In genomic region chr6:125236782-125237181, GRCm38 (mm10) we compare ENCODE assay signal across 14 mouse cellular contexts. TPM values are rescaled to one million over a fixed set of nuclear protein-coding genes. Genes with fewer than 3 reads are reported as not detected.
DNase-seq lines count a peak whose midpoint lies in the region; ATAC-seq lines count a peak whose summit lies in the region.
"Had no signal": no experiment of that assay in that cellular context is flagged by ENCODE, and none has a peak within 500 bp of the region (broad histone marks: within the 10 kb centered on the region; RNA-seq: fewer than 3 reads in every experiment).

Gene Cd27 (minus strand): TSS chr6:125237010.

- H3K9ac ChIP-seq in lung, embryonic 16.5 days (ENCODE audit: low read length), result peak within 1 kb of the TSS; percentile 34; the same call in 1 of the 2 replicates
- no peak within 1 kb of the TSS for H3K9ac ChIP-seq in forebrain, embryonic 15.5 days (replicated peaks)
- H3K9ac ChIP-seq: embryonic facial prominence, embryonic 15.5 days; kidney, embryonic 15.5 days; limb, embryonic 12.5 days had no signal

- H3K27ac ChIP-seq in lung, embryonic 16.5 days (ENCODE audit: low read length), result no peak within 1 kb of the TSS
- no peak within 1 kb of the TSS for H3K27ac ChIP-seq in forebrain, embryonic 15.5 days (replicated peaks)
- H3K27ac ChIP-seq: embryonic facial prominence, embryonic 15.5 days; hindbrain, postnatal 0 days; kidney, embryonic 15.5 days; limb, embryonic 12.5 days had no signal

- peaks cover 15% of the 10 kb centered on the region; the same call in 1 of the 2 replicates for H3K4me1 ChIP-seq in lung, embryonic 16.5 days (replicated peaks; ENCODE audit: control insufficient read depth, insufficient read depth, low read length)
- H3K4me1 ChIP-seq in forebrain, embryonic 15.5 days, result peaks cover 3% of the 10 kb centered on the region

- ATAC-seq in lung, embryonic 16.5 days (ENCODE audit: low read depth), result no peak
- ATAC-seq in common myeloid progenitor, adult 5-6 weeks (replicated peaks; ENCODE audit: low read depth, poor library complexity, severe bottlenecking), result peak; percentile 23
- ATAC-seq in megakaryocyte progenitor cell, adult 5-6 weeks (replicated peaks; ENCODE audit: poor library complexity), result peak; percentile 8; the same call in 1 of the 2 replicates
- ATAC-seq in forebrain, embryonic 15.5 days (replicated peaks), result no peak
- ATAC-seq: hindbrain, postnatal 0 days; lung, postnatal 0 days had no signal

- no peaks in the 10 kb centered on the region for H3K36me3 ChIP-seq in lung, embryonic 16.5 days (ENCODE audit: control insufficient read depth, insufficient read depth, low read length)
- H3K36me3 ChIP-seq in forebrain, embryonic 15.5 days, result no peaks in the 10 kb centered on the region
- H3K36me3 ChIP-seq: embryonic facial prominence, embryonic 15.5 days; kidney, embryonic 15.5 days; limb, embryonic 12.5 days had no signal

- DNase-seq in lung, adult 18-20 months, result no peak
- DNase-seq in thymus, postnatal 36 days, result peak; percentile 83 to 85
- no peak for DNase-seq in layer of hippocampus, postnatal 36 days
- DNase-seq: cerebellum, postnatal 14 days had no signal

- 47% methylated on average over 6 of the region's 6 CpGs for WGBS in lung, embryonic 16.5 days
- 25% methylated on average over 6 of the region's 6 CpGs for WGBS in forebrain, embryonic 15.5 days

- H3K4me2 ChIP-seq in lung, embryonic 16.5 days (ENCODE audit: low read depth, low read length), result no peak within 1 kb of the TSS
- no peak within 1 kb of the TSS for H3K4me2 ChIP-seq in forebrain, embryonic 15.5 days (replicated peaks)
- H3K4me2 ChIP-seq: embryonic facial prominence, embryonic 15.5 days; kidney, embryonic 15.5 days; limb, embryonic 12.5 days had no signal

- H3K27me3 ChIP-seq in lung, embryonic 16.5 days (ENCODE audit: control insufficient read depth, insufficient read depth, low read depth, low read length), result no peaks in the 10 kb centered on the region
- no peaks in the 10 kb centered on the region for H3K27me3 ChIP-seq in forebrain, embryonic 15.5 days
- H3K27me3 ChIP-seq: embryonic facial prominence, embryonic 15.5 days; kidney, embryonic 15.5 days; limb, embryonic 12.5 days had no signal

- no peak within 1 kb of the TSS for H3K4me3 ChIP-seq in lung, embryonic 16.5 days (ENCODE audit: low read length)
- H3K4me3 ChIP-seq in forebrain, embryonic 15.5 days, result no peak within 1 kb of the TSS
- H3K4me3 ChIP-seq: embryonic facial prominence, embryonic 15.5 days; kidney, embryonic 15.5 days; limb, embryonic 12.5 days had no signal

- no peaks in the 10 kb centered on the region for H3K9me3 ChIP-seq in lung, embryonic 16.5 days (ENCODE audit: control insufficient read depth, low read length)
- H3K9me3 ChIP-seq in forebrain, embryonic 15.5 days, result no peaks in the 10 kb centered on the region
- H3K9me3 ChIP-seq: embryonic facial prominence, embryonic 15.5 days; kidney, embryonic 15.5 days; limb, embryonic 12.5 days had no signal

RNA-seq across cellular contexts. Expression of gene Cd27, which starts in this region (rescaled TPM):
- 3.1 and 5.7 TPM in 2 replicates for polyA plus RNA-seq in lung, embryonic 16.5 days (2015; fragmentation: Nextera tagmentation; extraction: Ambion mirVana)
- total RNA-seq in common myeloid progenitor, adult 5-6 weeks (2017), result 66.4 and 98.2 TPM in 2 replicates
- 44.7 and 60.2 TPM in 2 replicates for total RNA-seq in megakaryocyte progenitor cell, adult 5-6 weeks (2015)
- 28.9 and 41.9 TPM in 2 replicates for total RNA-seq in megakaryocyte progenitor cell, adult 5-6 weeks (2017)
- not detected for total RNA-seq in layer of hippocampus, postnatal 36 days (2021)
- 1.3 and 2.3 TPM in 2 replicates for polyA plus RNA-seq in forebrain, embryonic 15.5 days (2015; fragmentation: Nextera tagmentation; extraction: Ambion mirVana)
- total RNA-seq: hindbrain, postnatal 0 days; layer of hippocampus, postnatal 10 days had no signal

Comparison
In these comparisons a context has a peak if more than half of its experiments do, and no peak if none do; other contexts are left out.
1. RNA of gene Cd27 (total RNA-seq): 66.4 to 98.2 TPM in common myeloid progenitor, adult 5-6 weeks and 28.9 to 60.2 TPM in megakaryocyte progenitor cell, adult 5-6 weeks; not detected in layer of hippocampus, postnatal 36 days; every median in the first group is over 10 times any median in the second.
2. ATAC-seq: peak in common myeloid progenitor, adult 5-6 weeks (single experiment) and megakaryocyte progenitor cell, adult 5-6 weeks (single experiment); none in lung, embryonic 16.5 days (single experiment) and forebrain, embryonic 15.5 days (single experiment).
3. DNase-seq: peak in thymus, postnatal 36 days (2 of 2); none in lung, adult 18-20 months (0 of 2) and layer of hippocampus, postnatal 36 days (0 of 2).